Mouse (Mus musculus): Measurements from ENCODE around the gene Them4.

- TF ChIP-seq CTCF (IDR thresholded peaks at IDR 0.05; ENCODE audit: borderline replicate concordance, extremely low read depth, insufficient read depth, insufficient read length) (no peak), POLR2A (IDR thresholded peaks at IDR 0.05; ENCODE audit: borderline replicate concordance, extremely low read depth, insufficient read depth, insufficient read length, poor library complexity, severe bottlenecking) (no peak)
These were observed 61.7 kb downstream of the Them4 start for GRCm38 (mm10) chr3:94371637-94372036.
